26 mouse cellular contexts compared by ENCODE assay signal in genomic region chr14:20609519-20609918, GRCm38 (mm10). TPM values are rescaled to one million over a fixed set of nuclear protein-coding genes. Genes with fewer than 3 reads are reported as not detected.
A peak's percentile ranks its signal among the peaks of the same experiment; 100 is the strongest.
DNase-seq lines count a peak whose midpoint lies in the region; ATAC-seq and TF ChIP-seq lines count a peak whose summit lies in the region.
"Had no signal": no experiment of that assay in that cellular context is flagged by ENCODE, and none has a peak within 500 bp of the region (broad histone marks: within the 10 kb centered on the region; RNA-seq: fewer than 3 reads in every experiment).

No protein-coding gene starts in this region.

- WGBS in heart, adult 2 months, result 33% methylated on average over 3 of the region's 3 CpGs
- 37% methylated on average over 3 of the region's 3 CpGs for WGBS in heart, postnatal 0 days
- 56% methylated on average over 3 of the region's 3 CpGs for WGBS in lung, embryonic 16.5 days
- WGBS in lung, adult 2 months, result 48% methylated on average over 3 of the region's 3 CpGs
- WGBS in stomach, embryonic 16.5 days, result 68% methylated on average over 3 of the region's 3 CpGs

- no peak for DNase-seq in heart, adult 2 months
- no peak for DNase-seq in heart, adult 11 months
- DNase-seq in heart, postnatal 0 days (ENCODE audit: low spot score), result peak; percentile 61
- no peak for DNase-seq in heart, adult 9 months (ENCODE audit: low spot score in 2 of 2)
- DNase-seq in lung, adult 2 months, result no peak
- DNase-seq in thymus, postnatal 25 days, result no peak
- DNase-seq: B cell, adult 2 months; cerebellum, adult 9-11 months; left cerebral cortex, postnatal 4 days; liver; right cerebral cortex, postnatal 4 days; thymus, postnatal 14 days had no signal

- no peaks in the 10 kb centered on the region for H3K79me2 ChIP-seq in heart, adult 2 months (replicated peaks; ENCODE audit: control insufficient read depth, insufficient read depth, low read length)

- peak; percentile 45; the same call in 1 of the 2 replicates for TF ChIP-seq POLR2A in heart, adult 2 months (IDR thresholded peaks at IDR 0.05; ENCODE audit: insufficient read depth, low read depth, low read length)
- TF ChIP-seq POLR2A in lung, adult 2 months (IDR thresholded peaks at IDR 0.05; ENCODE audit: borderline replicate concordance, extremely low read depth, low read depth, low read length), result no peak

- intact Hi-C loops in heart, adult 2 months (cut with DNase I), result no loop called here

- peaks cover 5% of the 10 kb centered on the region for H3K36me3 ChIP-seq in heart, adult 2 months (ENCODE audit: control insufficient read depth, insufficient read depth, low read length)
- no peaks in the 10 kb centered on the region for H3K36me3 ChIP-seq in heart, postnatal 0 days (replicated peaks; ENCODE audit: control insufficient read depth, insufficient read depth, low read length)
- no peaks in the 10 kb centered on the region for H3K36me3 ChIP-seq in lung, embryonic 16.5 days (ENCODE audit: control insufficient read depth, insufficient read depth, low read length)
- H3K36me3 ChIP-seq in stomach, embryonic 16.5 days (ENCODE audit: control insufficient read depth, insufficient read depth, low read length), result no peaks in the 10 kb centered on the region

- H3K4me1 ChIP-seq in heart, adult 2 months (ENCODE audit: control insufficient read depth, insufficient read depth, low read length), result peaks cover 6% of the 10 kb centered on the region
- H3K4me1 ChIP-seq in heart, postnatal 0 days (ENCODE audit: control insufficient read depth, insufficient read depth), result peaks cover 25% of the 10 kb centered on the region
- H3K4me1 ChIP-seq in lung, embryonic 16.5 days (replicated peaks; ENCODE audit: control insufficient read depth, insufficient read depth, low read length), result peaks cover 12% of the 10 kb centered on the region
- peaks cover 8% of the 10 kb centered on the region for H3K4me1 ChIP-seq in lung, adult 2 months (ENCODE audit: control insufficient read depth, insufficient read depth, low read length)
- 0 out of 2 replicates have a peak, but pooled peaks cover 3% of the 10 kb centered on the region for H3K4me1 ChIP-seq in stomach, embryonic 16.5 days (ENCODE audit: control insufficient read depth, insufficient read depth, low read length)
- H3K4me1 ChIP-seq: embryonic facial prominence, embryonic 13.5 days; forebrain, embryonic 10.5 days; midbrain, embryonic 12.5 days; neural tube, embryonic 12.5 days had no signal

- H3K4me2 ChIP-seq in heart, postnatal 0 days (ENCODE audit: low read depth, low read length), result peak overlapping the region; percentile 50
- H3K4me2 ChIP-seq in lung, embryonic 16.5 days (ENCODE audit: low read depth, low read length), result no peak overlapping the region
- H3K4me2 ChIP-seq in stomach, embryonic 16.5 days (ENCODE audit: low read depth, low read length), result no peak overlapping the region
- H3K4me2 ChIP-seq: embryonic facial prominence, embryonic 13.5 days; hindbrain, embryonic 14.5 days; midbrain, embryonic 12.5 days; neural tube, embryonic 12.5 days had no signal

- ATAC-seq in heart, postnatal 0 days (ENCODE audit: insufficient read depth, low read depth), result peak; percentile 78
- peak; percentile 15; the same call in 1 of the 2 replicates for ATAC-seq in lung, embryonic 16.5 days (ENCODE audit: low read depth)
- no peak for ATAC-seq in stomach, embryonic 16.5 days (ENCODE audit: insufficient read depth, low FRiP score)
- ATAC-seq: activated CD4-positive, CD25-positive, alpha-beta regulatory T cell, adult 4 months had no signal

- no peaks in the 10 kb centered on the region for H3K9me3 ChIP-seq in heart, postnatal 0 days (replicated peaks; ENCODE audit: control insufficient read depth, low read length)
- H3K9me3 ChIP-seq in lung, embryonic 16.5 days (ENCODE audit: control insufficient read depth, low read length), result no peaks in the 10 kb centered on the region
- no peaks in the 10 kb centered on the region for H3K9me3 ChIP-seq in stomach, embryonic 16.5 days (replicated peaks; ENCODE audit: control insufficient read depth, low read length)
- H3K9me3 ChIP-seq: embryonic facial prominence, embryonic 13.5 days; forebrain, embryonic 10.5 days; midbrain, embryonic 12.5 days; neural tube, embryonic 12.5 days had no signal

- no peak for TF ChIP-seq EP300 in heart, adult 2 months (IDR thresholded peaks at IDR 0.05; ENCODE audit: insufficient read depth, low read depth, low read length)
- no peak for TF ChIP-seq EP300 in heart, postnatal 0 days (IDR thresholded peaks at IDR 0.05; ENCODE audit: low read depth)

- no peaks in the 10 kb centered on the region for H3K27me3 ChIP-seq in heart, adult 2 months (ENCODE audit: control insufficient read depth, insufficient read depth, low read length)
- H3K27me3 ChIP-seq in heart, postnatal 0 days (ENCODE audit: control insufficient read depth, insufficient read depth, low read length), result no peaks in the 10 kb centered on the region
- H3K27me3 ChIP-seq in lung, embryonic 16.5 days (ENCODE audit: control insufficient read depth, insufficient read depth, low read depth, low read length), result no peaks in the 10 kb centered on the region
- H3K27me3 ChIP-seq in stomach, embryonic 16.5 days (ENCODE audit: control insufficient read depth, insufficient read depth, low read length), result no peaks in the 10 kb centered on the region
- H3K27me3 ChIP-seq: embryonic facial prominence, embryonic 13.5 days; midbrain, embryonic 12.5 days; neural tube, embryonic 12.5 days; Patski had no signal

- peak overlapping the region; percentile 91 for H3K27ac ChIP-seq in heart, adult 2 months
- H3K27ac ChIP-seq in heart, postnatal 0 days (ENCODE audit: low read depth), result peak overlapping the region; percentile 86
- peak overlapping the region; percentile 35; the same call in 1 of the 2 replicates for H3K27ac ChIP-seq in lung, embryonic 16.5 days (ENCODE audit: low read length)
- peak overlapping the region; percentile 58; the same call in 1 of the 2 replicates for H3K27ac ChIP-seq in stomach, embryonic 16.5 days (ENCODE audit: low read length)
- H3K27ac ChIP-seq: forebrain, embryonic 10.5 days; hindbrain, embryonic 14.5 days; midbrain, embryonic 12.5 days; neural tube, embryonic 12.5 days had no signal

- no peak for TF ChIP-seq CTCF in heart, adult 2 months (IDR thresholded peaks at IDR 0.05)
- TF ChIP-seq CTCF in heart, postnatal 0 days (IDR thresholded peaks at IDR 0.05; ENCODE audit: low read depth), result no peak
- TF ChIP-seq CTCF in lung, adult 2 months (IDR thresholded peaks at IDR 0.05; ENCODE audit: insufficient read depth, low read length), result no peak

- H3K4me3 ChIP-seq in heart, adult 2 months, result peak overlapping the region; percentile 29; the same call in 1 of the 2 replicates
- H3K4me3 ChIP-seq in heart, postnatal 0 days (ENCODE audit: low read depth, low read length), result peak overlapping the region; percentile 5
- no peak overlapping the region for H3K4me3 ChIP-seq in lung, embryonic 16.5 days (ENCODE audit: low read length)
- no peak overlapping the region for H3K4me3 ChIP-seq in lung, adult 2 months (replicated peaks; ENCODE audit: extremely low read depth, low read depth, low read length)
- no peak overlapping the region for H3K4me3 ChIP-seq in stomach, embryonic 16.5 days (replicated peaks; ENCODE audit: low read length)
- H3K4me3 ChIP-seq: embryonic facial prominence, embryonic 13.5 days; forebrain, embryonic 10.5 days; midbrain, embryonic 12.5 days; neural tube, embryonic 12.5 days had no signal

- peak overlapping the region; percentile 57; the same call in 1 of the 2 replicates for H3K9ac ChIP-seq in heart, adult 2 months (ENCODE audit: low read depth, low read length)
- no peak overlapping the region for H3K9ac ChIP-seq in heart, postnatal 0 days (replicated peaks; ENCODE audit: low read depth, low read length)
- no peak overlapping the region for H3K9ac ChIP-seq in lung, embryonic 16.5 days (ENCODE audit: low read length)
- H3K9ac ChIP-seq in stomach, embryonic 16.5 days (ENCODE audit: low read length), result no peak overlapping the region
- H3K9ac ChIP-seq: embryonic facial prominence, embryonic 13.5 days; hindbrain, embryonic 14.5 days; midbrain, embryonic 12.5 days; neural tube, embryonic 12.5 days had no signal

RNA-seq across cellular contexts. Expression of gene Usp54, which starts 31.3 kb away (rescaled TPM):
- total RNA-seq in heart, adult 2 months (2021), result 10 to 100 TPM; 14.1 to 16.2 TPM
- 10.9 and 16.3 TPM in 2 replicates for polyA plus RNA-seq in heart, adult 2 months (2012; rRNA removed)
- 8.8 and 29.8 TPM in 2 replicates for total RNA-seq in heart, postnatal 0 days (2014; rRNA removed; ENCODE audit: low replicate concordance)
- 2.8 and 3.0 TPM in 2 replicates for polyA plus RNA-seq in heart, postnatal 0 days (2015; fragmentation: Nextera tagmentation; extraction: Ambion mirVana)
- polyA plus RNA-seq in lung, embryonic 16.5 days (2015; fragmentation: Nextera tagmentation; extraction: Ambion mirVana), result 6.2 and 8.1 TPM in 2 replicates
- polyA plus RNA-seq in lung, adult 2 months (2012; rRNA removed), result 14.9 and 17.6 TPM in 2 replicates
- polyA plus RNA-seq in stomach, embryonic 16.5 days (2015; fragmentation: Nextera tagmentation; extraction: Ambion mirVana), result 6.4 and 7.4 TPM in 2 replicates

RNA-seq across cellular contexts. Expression of gene Myoz1, which starts 46.8 kb away (rescaled TPM):
- under 1 TPM; 0.31 to 0.52 TPM for total RNA-seq in heart, adult 2 months (2021)
- polyA plus RNA-seq in heart, adult 2 months (2012; rRNA removed), result 0.31 and 0.91 TPM in 2 replicates
- 17.7 and 25.0 TPM in 2 replicates for total RNA-seq in heart, postnatal 0 days (2014; rRNA removed; ENCODE audit: low replicate concordance)
- 11.5 and 13.0 TPM in 2 replicates for polyA plus RNA-seq in heart, postnatal 0 days (2015; fragmentation: Nextera tagmentation; extraction: Ambion mirVana)
- 1.8 and 7.9 TPM in 2 replicates for polyA plus RNA-seq in lung, embryonic 16.5 days (2015; fragmentation: Nextera tagmentation; extraction: Ambion mirVana)
- polyA plus RNA-seq in lung, adult 2 months (2012; rRNA removed), result 19.8 TPM in 1 of 2 replicates, not detected in the other
- polyA plus RNA-seq in stomach, embryonic 16.5 days (2015; fragmentation: Nextera tagmentation; extraction: Ambion mirVana), result 1.4 and 29.8 TPM in 2 replicates
- total RNA-seq: adrenal gland, postnatal 14 days; left cerebral cortex, adult 18-20 months; left cerebral cortex, postnatal 4 days; megakaryocyte progenitor cell, adult 5-6 weeks had no signal
- polyA plus RNA-seq: activated CD4-positive, CD25-positive, alpha-beta regulatory T cell, adult 4 months; hindbrain, embryonic 14.5 days; intestine, embryonic 14.5 days; Patski had no signal

RNA-seq across cellular contexts. Expression of gene Synpo2l, which starts 58.6 kb away (rescaled TPM):
- 100 to 1,000 TPM in 1 of 2 experiments, 10 to 100 TPM in 1; 96.8 to 126 TPM for total RNA-seq in heart, adult 2 months (2021)
- 63.4 and 67.7 TPM in 2 replicates for polyA plus RNA-seq in heart, adult 2 months (2012; rRNA removed)
- 190 and 249 TPM in 2 replicates for total RNA-seq in heart, postnatal 0 days (2014; rRNA removed; ENCODE audit: low replicate concordance)
- 96.8 and 104 TPM in 2 replicates for polyA plus RNA-seq in heart, postnatal 0 days (2015; fragmentation: Nextera tagmentation; extraction: Ambion mirVana)
- 4.2 and 6.2 TPM in 2 replicates for polyA plus RNA-seq in lung, embryonic 16.5 days (2015; fragmentation: Nextera tagmentation; extraction: Ambion mirVana)
- 1.5 and 4.3 TPM in 2 replicates for polyA plus RNA-seq in lung, adult 2 months (2012; rRNA removed)
- 0.36 and 5.1 TPM in 2 replicates for polyA plus RNA-seq in stomach, embryonic 16.5 days (2015; fragmentation: Nextera tagmentation; extraction: Ambion mirVana)
- total RNA-seq: monocyte, adult 5-6 weeks had no signal
- polyA plus RNA-seq: activated CD4-positive, CD25-positive, alpha-beta regulatory T cell, adult 4 months had no signal

Comparison
In these comparisons a context has a peak if more than half of its experiments do, and no peak if none do; other contexts are left out.
1. H3K27ac ChIP-seq: peak in every context shown above with its lines; median percentile 91 in heart, adult 2 months; 86 in heart, postnatal 0 days; 58 in stomach, embryonic 16.5 days; 35 in lung, embryonic 16.5 days.
2. H3K4me3 ChIP-seq: peak in heart, adult 2 months (single experiment) and heart, postnatal 0 days (single experiment); none in lung, embryonic 16.5 days (single experiment), lung, adult 2 months (single experiment) and stomach, embryonic 16.5 days (single experiment).